ENCODE assay signal across 8 mouse cellular contexts in genomic region chr2:16312400-16313070, GRCm38 (mm10). TPM values are rescaled to one million over a fixed set of nuclear protein-coding genes. Genes with fewer than 3 reads are reported as not detected.
A peak's percentile ranks its signal among the peaks of the same experiment; 100 is the strongest.
DNase-seq lines count a peak whose midpoint lies in the region; ATAC-seq and TF ChIP-seq lines count a peak whose summit lies in the region.

No protein-coding gene starts in this region.

- no peaks in the 10 kb centered on the region for H3K36me3 ChIP-seq in heart, postnatal 0 days (replicated peaks; ENCODE audit: control insufficient read depth, insufficient read depth, low read length)
- H3K36me3 ChIP-seq in heart, embryonic 12.5 days = no peaks in the 10 kb centered on the region

- no peaks in the 10 kb centered on the region for H3K27me3 ChIP-seq in heart, postnatal 0 days (ENCODE audit: control insufficient read depth, insufficient read depth, low read length)
- no peaks in the 10 kb centered on the region for H3K27me3 ChIP-seq in heart, embryonic 12.5 days (replicated peaks)

- H3K4me3 ChIP-seq in heart, postnatal 0 days (ENCODE audit: low read depth, low read length) = no peak overlapping the region
- no peak overlapping the region for H3K4me3 ChIP-seq in heart, embryonic 12.5 days

- peak; percentile 61 for TF ChIP-seq CTCF in heart, postnatal 0 days (IDR thresholded peaks at IDR 0.05; ENCODE audit: low read depth)

- no peaks in the 10 kb centered on the region for H3K4me1 ChIP-seq in heart, postnatal 0 days (ENCODE audit: control insufficient read depth, insufficient read depth)
- no peaks in the 10 kb centered on the region for H3K4me1 ChIP-seq in heart, embryonic 12.5 days (replicated peaks)

- 53% methylated on average over 4 of the region's 4 CpGs for WGBS in heart, postnatal 0 days
- WGBS in heart, embryonic 12.5 days = 54% methylated on average over 4 of the region's 4 CpGs

- no peak for ATAC-seq in heart, postnatal 0 days (ENCODE audit: insufficient read depth, low read depth)
- no peak for ATAC-seq in heart, embryonic 12.5 days (ENCODE audit: insufficient number of reproducible peaks, low FRiP score)

- no peaks in the 10 kb centered on the region for H3K9me3 ChIP-seq in heart, postnatal 0 days (replicated peaks; ENCODE audit: control insufficient read depth, low read length)
- 0 out of 2 replicates have a peak, but pooled peaks cover 5% of the 10 kb centered on the region for H3K9me3 ChIP-seq in heart, embryonic 12.5 days (replicated peaks)

- no peak overlapping the region for H3K9ac ChIP-seq in heart, postnatal 0 days (replicated peaks; ENCODE audit: low read depth, low read length)
- H3K9ac ChIP-seq in heart, embryonic 12.5 days = no peak overlapping the region

- DNase-seq in heart, postnatal 0 days (ENCODE audit: low spot score) = peak; percentile 25
- peak; percentile 11 for DNase-seq in urinary bladder, postnatal 25 days (ENCODE audit: low spot score)
- no peak for DNase-seq in urinary bladder, adult 2 months (ENCODE audit: low spot score)
- DNase-seq in fibroblast of lung, adult 2 months (ENCODE audit: low read depth) = peak; percentile 17
- peak; percentile 19 for DNase-seq in lung, postnatal 25 days (ENCODE audit: low spot score)
- no peak for DNase-seq in gastrocnemius, adult 18-20 months (ENCODE audit: low spot score)
- no peak for DNase-seq in ovary, postnatal 10 days (ENCODE audit: low spot score)

- no peak for TF ChIP-seq EP300 in heart, postnatal 0 days (IDR thresholded peaks at IDR 0.05; ENCODE audit: low read depth)

- no peak overlapping the region for H3K4me2 ChIP-seq in heart, postnatal 0 days (ENCODE audit: low read depth, low read length)
- H3K4me2 ChIP-seq in heart, embryonic 12.5 days = no peak overlapping the region

- H3K27ac ChIP-seq in heart, postnatal 0 days (ENCODE audit: low read depth) = no peak overlapping the region
- H3K27ac ChIP-seq in heart, embryonic 12.5 days (ENCODE audit: poor library complexity, severe bottlenecking) = no peak overlapping the region

RNA-seq across cellular contexts. Expression of gene Plxdc2, which starts 43.6 kb away (rescaled TPM):
- 4.2 and 5.6 TPM in 2 replicates for total RNA-seq in heart, postnatal 0 days (2014; rRNA removed; ENCODE audit: low replicate concordance)
- polyA plus RNA-seq in heart, postnatal 0 days (2015; fragmentation: Nextera tagmentation; extraction: Ambion mirVana) = 6.1 and 7.4 TPM in 2 replicates
- polyA plus RNA-seq in heart, embryonic 12.5 days (2016; fragmentation: Nextera tagmentation; extraction: Ambion mirVana) = 16.9 and 20.0 TPM in 2 replicates
- 77.3 and 90.3 TPM in 2 replicates for polyA plus RNA-seq in urinary bladder, adult 2 months (2012; rRNA removed)
- total RNA-seq in gastrocnemius, adult 18-20 months (2021) = 10 to 100 TPM in 1 of 2 experiments, 1 to 10 TPM in 1; 9.9 to 12.6 TPM

Comparison
In these comparisons a context has a peak if more than half of its experiments do, and no peak if none do; other contexts are left out.
1. DNase-seq: peak in heart, postnatal 0 days (single experiment), urinary bladder, postnatal 25 days (single experiment), fibroblast of lung, adult 2 months (single experiment) and lung, postnatal 25 days (single experiment); none in urinary bladder, adult 2 months (single experiment), gastrocnemius, adult 18-20 months (single experiment) and ovary, postnatal 10 days (single experiment).